Mouse (Mus musculus) stomach, embryonic 16.5 days (tissue): ENCODE results near the gene Il1f5. TPM values are rescaled to one million over a fixed set of nuclear protein-coding genes. Genes with fewer than 3 reads are reported as not detected.

Experiments
- ATAC-seq: fragments of 200-750 bp; cut with Nextera tagmentation; 2 replicates; pipeline ENCODE4 v1.8.0; 2017; ENCODE audit warnings: moderate number of reproducible peaks, moderate TSS enrichment; ENCODE audit not compliant: insufficient read depth, low FRiP score
- H3K27ac ChIP-seq: fragments of 300-500 bp; sonication (generic); 2 replicates; pipeline ENCODE4 v1.5.1; 2014; ENCODE audit warnings: low read length
- H3K27me3 ChIP-seq: fragments of 300-500 bp; sonication (generic); 2 replicates; pipeline ENCODE4 v1.6.1; 2014; ENCODE audit warnings: low read length, control low read depth, mixed read lengths; ENCODE audit not compliant: control insufficient read depth, insufficient read depth
- H3K36me3 ChIP-seq: fragments of 300-500 bp; sonication (generic); 2 replicates; pipeline ENCODE4 v1.6.1; 2014; ENCODE audit warnings: low read length; ENCODE audit not compliant: control insufficient read depth, insufficient read depth
- H3K4me1 ChIP-seq: fragments of 300-500 bp; sonication (generic); 2 replicates; pipeline ENCODE4 v1.6.1; 2014; ENCODE audit warnings: low read length, control low read depth, mixed read lengths; ENCODE audit not compliant: control insufficient read depth, insufficient read depth
- H3K4me2 ChIP-seq: fragments of 300-500 bp; sonication (generic); 2 replicates; pipeline ENCODE4 v1.6.1; 2014; ENCODE audit warnings: low read depth, low read length, mixed read lengths
- H3K4me3 ChIP-seq: fragments of 300-500 bp; sonication (generic); replicated peaks from 2 replicates; pipeline ENCODE4 v1.5.1; 2014; ENCODE audit warnings: mild to moderate bottlenecking, low read length
- H3K9ac ChIP-seq: fragments of 300-500 bp; sonication (generic); 2 replicates; pipeline ENCODE4 v1.6.1; 2014; ENCODE audit warnings: low read length
- H3K9me3 ChIP-seq: fragments of 300-500 bp; sonication (generic); replicated peaks from 2 replicates; pipeline ENCODE4 v1.6.1; 2016; ENCODE audit warnings: low read length, control low read depth; ENCODE audit not compliant: control insufficient read depth
- WGBS: fragments of 180-500 bp; shearing (Covaris S2); extraction: QIAGEN DNeasy Blood & Tissue Kit; methylation state at CpG from one replicate; pipeline ENCODE4 v1.1.7; 2014; 5-methylcytosine and 5-hydroxymethylcytosine counted together
- polyA plus RNA-seq: library from polyadenylated mRNA; unstranded; fragments of >200 nt; fragmentation: Nextera tagmentation; extraction: Ambion mirVana; gene quantifications from 2 replicates; pipeline ENCODE4 v1.2.1, GENCODE M21; 2015

Gene Il1f5
- polyA plus RNA-seq, 1 experiment from 2014 or later, result 0.15 TPM

GRCm38 (mm10) chr2:24316919-24317318 is 40.2 kb downstream of the Il1f5 start:
- H3K9ac ChIP-seq, result no peak overlapping the region
- no peak overlapping the region for H3K27ac ChIP-seq
- H3K27me3 ChIP-seq, result no peaks in the 10 kb centered on the region
- H3K4me3 ChIP-seq, result no peak overlapping the region
- H3K4me1 ChIP-seq, result no peaks in the 10 kb centered on the region
- no peaks in the 10 kb centered on the region for H3K9me3 ChIP-seq
- H3K36me3 ChIP-seq, result no peaks in the 10 kb centered on the region
- 67% methylated on average over 1 of the region's 1 CpGs for WGBS
- no peak for ATAC-seq
- H3K4me2 ChIP-seq, result no peak overlapping the region

GRCm38 (mm10) chr2:24317919-24318598 is 41.3 kb downstream of the Il1f5 start:
- no peaks in the 10 kb centered on the region for H3K36me3 ChIP-seq
- no peaks in the 10 kb centered on the region for H3K4me1 ChIP-seq
- H3K27ac ChIP-seq, result no peak overlapping the region
- no peak overlapping the region for H3K4me3 ChIP-seq
- no peak for ATAC-seq
- H3K9ac ChIP-seq, result no peak overlapping the region
- no peaks in the 10 kb centered on the region for H3K27me3 ChIP-seq
- no peaks in the 10 kb centered on the region for H3K9me3 ChIP-seq
- WGBS, result 69% methylated on average over 4 of the region's 4 CpGs
- H3K4me2 ChIP-seq, result no peak overlapping the region

Other genes with a start within 250 kb of the Il1f5 start
- 1.9 and 2.8 TPM in 2 replicates for gene Hnmt, start 227.6 kb upstream of the Il1f5 start, polyA plus RNA-seq
- gene Tbpl2, start 180.4 kb upstream of the Il1f5 start, polyA plus RNA-seq, result not detected in 2 replicates
- gene Il1f8, start 123.8 kb upstream of the Il1f5 start, polyA plus RNA-seq, result 0.10 and 0.62 TPM in 2 replicates
- gene Il1f9, start 90.5 kb upstream of the Il1f5 start, polyA plus RNA-seq, result 0.40 and 0.49 TPM in 2 replicates
- 0.28 and 0.97 TPM in 2 replicates for gene Il1f6, start 61.5 kb upstream of the Il1f5 start, polyA plus RNA-seq
- gene Il1f10, start 14.2 kb downstream of the Il1f5 start, polyA plus RNA-seq, result not detected in 2 replicates
- gene Il1rn, start 59.9 kb downstream of the Il1f5 start, polyA plus RNA-seq, result 13.6 and 15.0 TPM in 2 replicates
- gene Psd4, start 90.6 kb downstream of the Il1f5 start, polyA plus RNA-seq, result 9.4 and 10.2 TPM in 2 replicates
- gene Pax8, start 198.6 kb downstream of the Il1f5 start, polyA plus RNA-seq, result 0.17 and 0.67 TPM in 2 replicates